Mouse (Mus musculus) G1E (cell line): ENCODE measurements around the gene Spag7. TPM values are rescaled to one million over a fixed set of nuclear protein-coding genes. Genes with fewer than 3 reads are reported as not detected.

Source experiments
- ATAC-seq: 2 replicates; pipeline ENCODE4 v1.8.0; 2016; ENCODE audit warnings: mild to moderate bottlenecking; ENCODE audit not compliant: insufficient number of reproducible peaks, poor library complexity, low FRiP score, severe bottlenecking; ENCODE audit errors: extremely low read depth
- DNase-seq: peaks from one replicate; pipeline ENCODE4 v3.0.0; 2012; ENCODE audit warnings: low spot score
- H3K27me3 ChIP-seq: 2 replicates; pipeline ENCODE4 v1.6.1; 2012; ENCODE audit warnings: mild to moderate bottlenecking, low read length, inconsistent platforms; ENCODE audit not compliant: insufficient read depth
- H3K36me3 ChIP-seq: replicated peaks from 2 replicates; pipeline ENCODE3; 2012; ENCODE audit warnings: mild to moderate bottlenecking, inconsistent platforms
- H3K4me1 ChIP-seq: 2 replicates; pipeline ENCODE4 v1.6.1; 2012; ENCODE audit warnings: low read depth, low read length, inconsistent platforms, mixed read lengths; ENCODE audit not compliant: insufficient read depth
- H3K4me3 ChIP-seq: 2 replicates; pipeline ENCODE4 v1.5.1; 2012; ENCODE audit warnings: low read depth, mild to moderate bottlenecking, inconsistent platforms, low read length, moderate library complexity, mixed read lengths
- H3K9me3 ChIP-seq: replicated peaks from 2 replicates; pipeline ENCODE4 v1.6.1; 2012; ENCODE audit warnings: inconsistent platforms
- CTCF ChIP-seq: IDR thresholded peaks from 2 replicates; pipeline ENCODE4 v1.5.1; 2012; ENCODE audit warnings: low read depth, low read length, inconsistent platforms, mixed read lengths
- GATA1 ChIP-seq: IDR thresholded peaks from 2 replicates; pipeline ENCODE4 v1.6.1; 2012; ENCODE audit warnings: borderline replicate concordance, low read length, inconsistent platforms, mixed read lengths
- GATA2 ChIP-seq: IDR thresholded peaks from 2 replicates; pipeline ENCODE4 v1.6.1; 2012; ENCODE audit warnings: low read depth, low read length, inconsistent platforms, borderline replicate concordance
- POLR2AphosphoS5 ChIP-seq: IDR thresholded peaks from 2 replicates; pipeline ENCODE4 v1.6.1; 2012; ENCODE audit warnings: low read depth, low read length, inconsistent platforms; ENCODE audit not compliant: insufficient replicate concordance
- TAL1 ChIP-seq: conservative IDR thresholded peaks from 2 replicates; pipeline ENCODE4 v1.6.1; 2012; ENCODE audit warnings: low read depth, low read length, inconsistent platforms, mixed read lengths
- polyA plus RNA-seq: library from polyadenylated mRNA; stranded (reverse); fragments of >175 nt; gene quantifications from 2 replicates; pipeline ENCODE4 v1.2.3, GENCODE M21; 2012
- total RNA-seq, 2 experiments: library from RNA; stranded (forward) in 1 of 2; stranded (reverse) in 1 of 2; fragments of 200-1000 nt in 1 of 2; fragments of >200 nt in 1 of 2; fragmentation: Nextera tagmentation in 1 of 2; gene quantifications; 2 replicates each; pipeline ENCODE4 v1.2.3; 2014 to 2017

Gene Spag7
- total and polyA plus RNA-seq, 3 experiments, result 64.2 to 152 (median 81.5) TPM

DNA sequence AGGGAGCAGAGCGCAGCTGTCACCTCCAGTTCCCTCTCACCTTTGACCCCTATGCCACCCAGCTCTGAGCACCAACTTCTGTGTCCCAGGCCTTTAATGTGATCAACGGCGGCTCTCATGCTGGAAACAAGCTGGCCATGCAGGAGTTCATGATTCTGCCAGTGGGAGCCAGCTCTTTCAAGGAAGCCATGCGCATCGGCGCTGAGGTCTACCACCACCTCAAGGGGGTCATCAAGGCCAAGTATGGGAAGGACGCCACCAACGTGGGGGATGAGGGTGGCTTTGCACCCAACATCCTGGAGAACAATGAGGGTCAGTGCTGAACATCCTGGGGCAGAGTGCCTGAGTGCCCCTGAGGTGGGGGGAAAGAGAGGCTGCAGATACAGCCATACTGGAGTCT lies 8.6 kb downstream of the Spag7 start:
- H3K9me3 ChIP-seq, result no peaks in the 10 kb centered on the region
- H3K4me3 ChIP-seq, result no peak overlapping the region
- no peak for ATAC-seq
- TF ChIP-seq TAL1 (no peak), POLR2AphosphoS5 (no peak), GATA2 (no peak), CTCF (no peak), GATA1 (no peak)
- peaks cover 76% of the 10 kb centered on the region for H3K36me3 ChIP-seq
- no peak for DNase-seq
- peaks cover 36% of the 10 kb centered on the region for H3K4me1 ChIP-seq
- no peaks in the 10 kb centered on the region for H3K27me3 ChIP-seq

DNA sequence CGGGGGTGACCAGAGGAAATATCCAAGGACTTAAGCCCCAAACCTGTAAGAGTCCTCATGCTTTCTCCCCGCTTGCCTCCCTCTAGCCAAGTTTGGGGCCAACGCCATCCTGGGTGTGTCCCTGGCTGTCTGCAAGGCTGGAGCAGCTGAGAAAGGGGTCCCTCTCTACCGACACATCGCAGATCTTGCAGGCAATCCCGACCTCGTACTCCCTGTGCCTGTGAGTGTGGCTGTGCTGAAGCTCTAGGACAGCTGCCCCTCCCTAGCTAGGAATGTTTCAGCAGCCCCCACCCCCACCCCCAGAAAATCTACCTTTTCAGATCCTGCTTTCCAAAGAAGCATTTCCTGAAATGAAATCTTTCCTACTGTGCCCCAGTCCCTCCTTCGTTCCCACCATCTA lies 10.3 kb downstream of the Spag7 start:
- Histone ChIP-seq H3K4me1 (peaks cover 40% of the 10 kb centered on the region), H3K9me3 (no peaks in the 10 kb centered on the region), H3K27me3 (no peaks in the 10 kb centered on the region), H3K4me3 (no peak overlapping the region), H3K36me3 (peaks cover 62% of the 10 kb centered on the region)
- DNase-seq (no peak), ATAC-seq (no peak)
- TF ChIP-seq POLR2AphosphoS5, result no peak
- no peak for TF ChIP-seq GATA2
- no peak for TF ChIP-seq GATA1
- TF ChIP-seq TAL1, result no peak
- TF ChIP-seq CTCF, result no peak

GRCm38 (mm10) chr11:70658521-70658920 lies 10.7 kb downstream of the Spag7 start:
- no peaks in the 10 kb centered on the region for H3K27me3 ChIP-seq
- H3K9me3 ChIP-seq, result no peaks in the 10 kb centered on the region
- no peak for ATAC-seq
- H3K4me1 ChIP-seq, result peaks cover 40% of the 10 kb centered on the region
- TF ChIP-seq CTCF, result no peak
- no peak for TF ChIP-seq POLR2AphosphoS5
- TF ChIP-seq TAL1, result no peak
- no peak for TF ChIP-seq GATA2
- TF ChIP-seq GATA1, result no peak
- H3K36me3 ChIP-seq, result peaks cover 61% of the 10 kb centered on the region
- H3K4me3 ChIP-seq, result no peak overlapping the region
- DNase-seq, result no peak

- H3K27me3 ChIP-seq, result no peaks in the 10 kb centered on the region
- DNase-seq (no peak), ATAC-seq (no peak)
- TF ChIP-seq TAL1, result no peak
- TF ChIP-seq CTCF, result no peak
- no peak for TF ChIP-seq GATA2
- TF ChIP-seq POLR2AphosphoS5, result no peak
- TF ChIP-seq GATA1, result no peak
- no peaks in the 10 kb centered on the region for H3K9me3 ChIP-seq
- peaks cover 61% of the 10 kb centered on the region for H3K36me3 ChIP-seq
- H3K4me1 ChIP-seq, result peaks cover 40% of the 10 kb centered on the region
- no peak overlapping the region for H3K4me3 ChIP-seq
These were observed 11.2 kb downstream of the Spag7 start for GRCm38 (mm10) chr11:70657991-70658390.

DNA sequence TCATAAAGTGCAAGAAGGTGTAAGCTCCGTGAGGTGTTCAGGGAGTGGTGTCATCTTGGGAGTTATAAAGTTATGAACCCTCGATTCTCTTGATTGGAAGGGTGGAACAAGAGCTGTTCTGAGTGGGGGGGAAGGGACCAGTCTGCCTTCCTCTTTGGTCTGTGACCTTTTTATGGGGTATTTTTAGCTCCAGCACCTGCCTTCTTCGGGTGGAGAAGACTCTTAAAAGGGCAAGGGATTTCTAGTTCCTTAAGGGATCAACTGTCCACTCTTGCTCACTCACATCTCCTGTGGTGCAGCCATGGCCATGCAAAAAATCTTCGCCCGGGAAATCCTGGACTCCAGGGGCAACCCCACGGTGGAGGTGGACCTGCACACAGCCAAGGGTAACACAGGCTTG lies 11.6 kb downstream of the Spag7 start:
- no peaks in the 10 kb centered on the region for H3K27me3 ChIP-seq
- peaks cover 61% of the 10 kb centered on the region for H3K36me3 ChIP-seq
- no peak for TF ChIP-seq CTCF
- TF ChIP-seq GATA2, result no peak
- no peak for TF ChIP-seq POLR2AphosphoS5
- no peak for TF ChIP-seq TAL1
- TF ChIP-seq GATA1, result no peak
- H3K4me3 ChIP-seq, result no peak overlapping the region
- DNase-seq (no peak), ATAC-seq (no peak)
- no peaks in the 10 kb centered on the region for H3K9me3 ChIP-seq
- peaks cover 44% of the 10 kb centered on the region for H3K4me1 ChIP-seq

DNA sequence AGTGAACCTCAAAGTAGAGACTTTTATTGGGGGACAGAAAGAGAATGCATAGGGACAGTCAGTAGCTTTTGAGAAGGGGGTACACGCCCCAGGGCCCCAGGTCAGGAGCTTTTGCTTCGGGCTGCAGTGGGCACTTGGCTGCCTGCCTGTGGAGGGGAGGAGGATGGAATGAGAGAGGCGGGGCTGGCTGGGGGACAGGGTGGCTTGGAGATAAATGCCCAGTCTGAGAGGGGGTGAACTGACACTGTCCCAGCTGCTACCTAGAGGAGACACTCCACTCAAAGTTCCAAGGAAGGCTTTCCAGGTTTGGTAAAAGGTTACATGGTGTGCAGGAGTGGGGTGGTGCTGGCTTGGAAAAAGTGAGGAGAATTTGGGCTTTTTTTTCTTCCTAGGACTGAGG lies 12.3 kb downstream of the Spag7 start, which contains the start of gene Eno3:
Eno3 (plus strand) TSS at position 239 of the 400 bp plus-strand sequence.
- TF ChIP-seq POLR2AphosphoS5 (no peak), GATA1 (no peak), TAL1 (no peak)
- ATAC-seq, result no peak

DNA sequence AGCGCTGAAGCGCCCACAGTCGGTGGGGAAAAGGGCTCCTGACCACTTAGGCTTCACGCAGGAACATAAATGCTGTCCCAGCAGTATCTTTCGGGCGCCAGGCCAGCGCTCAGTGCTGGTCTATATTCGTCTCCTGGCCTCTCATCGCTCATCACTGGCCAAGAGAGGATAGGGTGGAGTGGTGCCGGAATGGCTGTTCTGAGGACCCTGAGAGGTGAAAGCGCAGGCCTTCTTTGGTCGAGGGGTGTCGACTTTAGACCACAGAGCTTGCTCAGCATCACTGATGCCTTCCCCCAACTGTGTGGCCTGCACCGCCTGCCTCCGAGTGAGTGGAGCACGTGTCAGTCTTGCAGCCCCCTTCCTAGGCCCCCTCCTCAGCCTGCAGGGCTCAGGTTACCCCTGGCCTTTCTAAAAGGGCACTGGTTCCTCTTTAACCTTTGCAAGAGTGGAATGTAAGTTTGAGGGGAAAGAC lies 12.7 kb downstream of the Spag7 start:
- Histone ChIP-seq H3K4me1 (peaks cover 55% of the 10 kb centered on the region), H3K4me3 (peak overlapping the region; percentile 100; the same call in 1 of the 2 replicates), H3K9me3 (no peaks in the 10 kb centered on the region), H3K27me3 (no peaks in the 10 kb centered on the region), H3K36me3 (peaks cover 60% of the 10 kb centered on the region)
- TF ChIP-seq GATA2 (no peak), POLR2AphosphoS5 (no peak), CTCF (no peak), GATA1 (no peak), TAL1 (no peak)
- DNase-seq, result no peak
- ATAC-seq, result no peak

More for the DNA sequence above, 12.3 kb downstream of the Spag7 start, which contains the start of gene Eno3:
- Histone ChIP-seq H3K9me3 (no peaks in the 10 kb centered on the region), H3K4me3 (peak within 1 kb of the TSS; percentile 100), H3K4me1 (peaks cover 51% of the 10 kb centered on the region), H3K27me3 (no peaks in the 10 kb centered on the region), H3K36me3 (peaks cover 61% of the 10 kb centered on the region)
- no peak for DNase-seq
